Mouse (Mus musculus): Measurements from ENCODE around the gene Exosc6.
"Not testable (repeated sequence)": the region's sequence is repeated elsewhere in the genome, so short reads cannot be mapped to it uniquely, and the experiment has no call there.

Gene Exosc6

DNA sequence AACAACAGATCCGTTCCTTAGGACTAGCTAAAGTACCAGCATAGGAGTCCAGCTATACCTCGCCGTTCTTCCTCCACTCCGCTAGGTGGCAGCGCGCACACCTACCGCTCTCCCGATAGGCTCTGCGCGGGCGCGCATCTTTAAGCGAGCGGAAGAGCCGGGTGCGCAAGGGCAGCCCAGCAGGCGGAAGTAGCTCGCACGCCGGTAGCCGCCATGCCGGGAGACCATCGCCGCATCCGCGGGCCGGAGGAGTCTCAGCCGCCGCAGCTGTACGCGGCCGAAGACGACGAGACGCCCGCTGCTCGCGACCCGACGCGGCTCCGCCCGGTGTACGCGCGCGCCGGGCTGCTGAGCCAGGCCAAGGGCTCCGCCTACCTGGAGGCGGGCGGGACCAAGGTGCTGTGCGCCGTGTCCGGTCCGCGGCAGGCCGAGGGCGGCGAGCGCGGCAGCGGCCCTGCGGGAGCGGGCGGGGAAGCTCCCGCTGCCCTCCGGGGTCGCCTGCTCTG lies at the start of gene Exosc6:
Gene Exosc6 (plus strand): TSS at position 182 of the 506 bp plus-strand sequence.
- in situ Hi-C loops (cut with MboI; ENCODE audit: low pct_unique_long_range_greater_than_20kb in 1 of 2, low sequenced_read_pairs in 2 of 2, unreplicated experiment in 1 of 2): no loop called here

DNA sequence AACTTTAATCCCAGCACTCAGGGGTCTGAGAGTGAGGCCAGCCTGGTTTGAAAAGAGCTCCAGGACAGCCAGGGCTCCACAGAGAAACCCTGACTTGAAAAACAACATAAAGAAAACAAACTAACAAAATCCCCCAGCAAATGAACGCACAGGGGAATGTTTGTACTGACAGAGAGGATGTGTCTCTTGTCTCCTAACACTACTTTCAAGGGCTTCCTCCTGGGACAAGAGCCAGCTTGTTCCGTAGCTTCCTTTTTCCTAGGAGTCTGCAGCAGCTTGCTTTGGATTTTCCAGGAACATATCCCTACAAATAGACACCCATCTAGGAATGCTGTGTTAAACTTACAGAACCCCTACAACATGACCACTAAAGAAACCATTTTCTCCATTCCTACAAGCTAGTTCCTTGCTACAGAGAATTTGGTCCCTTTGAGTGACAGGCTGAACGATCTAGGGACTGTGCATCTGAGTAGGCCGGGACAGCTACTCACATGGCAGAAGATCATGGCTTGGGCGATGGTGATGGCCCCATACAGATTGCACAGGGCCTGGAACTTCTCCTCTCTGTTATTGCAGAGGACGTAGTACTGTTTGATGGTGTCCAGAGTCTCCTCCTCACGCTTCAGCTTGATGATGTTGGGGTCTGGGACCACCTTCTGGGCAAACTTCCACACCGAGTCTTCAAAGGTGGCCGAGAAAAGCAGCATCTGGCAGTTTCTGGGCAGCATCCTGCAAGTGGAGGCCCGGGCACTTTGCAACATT lies 45.7 kb upstream of the Exosc6 start:
- in situ Hi-C loops (cut with MboI; ENCODE audit: low pct_unique_long_range_greater_than_20kb in 1 of 2, low sequenced_read_pairs in 2 of 2, unreplicated experiment in 1 of 2): not testable (repeated sequence)

DNA sequence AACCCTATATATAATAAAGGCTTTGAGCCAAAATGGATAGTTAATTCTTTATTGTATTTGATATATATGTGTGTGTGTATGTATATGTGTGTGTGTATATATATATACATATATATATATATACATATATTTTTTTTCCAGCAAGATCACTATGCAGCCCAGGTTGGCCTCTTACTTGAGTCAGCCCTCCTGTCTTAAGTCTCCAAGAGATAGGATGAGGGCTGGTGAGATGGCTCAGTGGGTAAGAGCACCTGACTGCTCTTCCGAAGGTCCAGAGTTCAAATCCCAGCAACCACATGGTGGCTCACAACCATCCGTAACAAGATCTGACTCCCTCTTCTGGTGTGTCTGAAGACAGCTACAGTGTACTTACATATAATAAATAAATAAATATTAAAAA lies 29.5 kb upstream of the Exosc6 start:
- in situ Hi-C loops (cut with MboI; ENCODE audit: low pct_unique_long_range_greater_than_20kb in 1 of 2, low sequenced_read_pairs in 2 of 2, unreplicated experiment in 1 of 2): not testable (repeated sequence)

- in situ Hi-C loops (cut with MboI; ENCODE audit: low pct_unique_long_range_greater_than_20kb in 1 of 2, low sequenced_read_pairs in 2 of 2, unreplicated experiment in 1 of 2): no loop called here
Measured at GRCm38 (mm10) chr8:111027391-111027937, 28.7 kb upstream of the Exosc6 start.

- in situ Hi-C loops (cut with MboI; ENCODE audit: low pct_unique_long_range_greater_than_20kb in 1 of 2, low sequenced_read_pairs in 2 of 2, unreplicated experiment in 1 of 2): no loop called here
Measured at GRCm38 (mm10) chr8:111029589-111029988, 26.6 kb upstream of the Exosc6 start.

DNA sequence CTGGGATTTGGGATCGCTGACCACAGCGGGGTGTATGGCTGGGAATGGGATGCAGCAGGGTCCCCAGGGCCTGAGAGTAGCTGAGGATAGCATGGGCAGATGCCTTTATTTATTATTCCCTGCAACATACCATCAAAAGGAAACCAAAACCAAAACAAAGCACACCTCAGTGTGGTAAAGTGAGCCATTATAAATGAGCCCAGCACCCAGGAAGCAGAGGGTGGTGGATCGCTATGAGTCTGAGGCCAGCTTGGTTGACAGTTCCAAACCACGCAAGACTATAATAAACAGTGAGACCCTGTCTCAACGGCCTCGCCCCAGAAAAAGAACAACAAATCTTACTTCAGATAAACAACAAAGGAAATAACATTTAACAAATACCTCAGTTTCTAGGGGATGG lies 26.1 kb upstream of the Exosc6 start:
- in situ Hi-C loops (cut with MboI; ENCODE audit: low pct_unique_long_range_greater_than_20kb in 1 of 2, low sequenced_read_pairs in 2 of 2, unreplicated experiment in 1 of 2): no loop called here

DNA sequence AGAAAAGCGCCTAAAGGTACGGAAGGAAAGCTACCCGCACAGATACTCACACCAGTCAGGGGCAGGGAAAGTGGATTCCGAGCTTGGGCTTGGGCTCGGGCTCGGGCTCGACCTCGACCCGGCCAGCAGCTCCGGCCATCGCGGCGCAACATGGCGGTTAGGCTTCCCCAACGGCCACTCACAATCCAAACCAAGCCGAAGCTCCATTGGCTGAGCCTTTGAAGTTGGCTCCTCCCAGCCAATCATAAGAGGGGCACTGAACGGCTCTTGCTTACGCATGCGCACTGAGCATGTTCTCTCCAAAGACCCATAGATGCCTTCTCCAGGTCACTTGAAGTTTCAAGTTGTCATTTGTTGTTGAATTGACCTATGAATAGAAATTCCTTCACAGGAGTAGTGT lies 24.6 kb upstream of the Exosc6 start, which contains the start of gene Ddx19b:
Gene Ddx19b (minus strand): TSS at position 180 of the 400 bp plus-strand sequence.
- in situ Hi-C loops (cut with MboI; ENCODE audit: low pct_unique_long_range_greater_than_20kb in 1 of 2, low sequenced_read_pairs in 2 of 2, unreplicated experiment in 1 of 2): no loop called here

GRCm38 (mm10) chr8:111032916-111033315 lies 23.2 kb upstream of the Exosc6 start, which contains the start of gene Aars:
Gene Aars (plus strand): TSS chr8:111033144.
- in situ Hi-C loops (cut with MboI; ENCODE audit: low pct_unique_long_range_greater_than_20kb in 1 of 2, low sequenced_read_pairs in 2 of 2, unreplicated experiment in 1 of 2): no loop called here

- in situ Hi-C loops (cut with MboI; ENCODE audit: low pct_unique_long_range_greater_than_20kb in 1 of 2, low sequenced_read_pairs in 2 of 2, unreplicated experiment in 1 of 2): no loop called here
Measured at GRCm38 (mm10) chr8:111033482-111034215, 22.5 kb upstream of the Exosc6 start.

- in situ Hi-C loops (cut with MboI; ENCODE audit: low pct_unique_long_range_greater_than_20kb in 1 of 2, low sequenced_read_pairs in 2 of 2, unreplicated experiment in 1 of 2): no loop called here
Measured at GRCm38 (mm10) chr8:111034276-111034675, 21.9 kb upstream of the Exosc6 start.

GRCm38 (mm10) chr8:111036591-111036990 lies 19.5 kb upstream of the Exosc6 start:
- in situ Hi-C loops (cut with MboI; ENCODE audit: low pct_unique_long_range_greater_than_20kb in 1 of 2, low sequenced_read_pairs in 2 of 2, unreplicated experiment in 1 of 2): no loop called here

DNA sequence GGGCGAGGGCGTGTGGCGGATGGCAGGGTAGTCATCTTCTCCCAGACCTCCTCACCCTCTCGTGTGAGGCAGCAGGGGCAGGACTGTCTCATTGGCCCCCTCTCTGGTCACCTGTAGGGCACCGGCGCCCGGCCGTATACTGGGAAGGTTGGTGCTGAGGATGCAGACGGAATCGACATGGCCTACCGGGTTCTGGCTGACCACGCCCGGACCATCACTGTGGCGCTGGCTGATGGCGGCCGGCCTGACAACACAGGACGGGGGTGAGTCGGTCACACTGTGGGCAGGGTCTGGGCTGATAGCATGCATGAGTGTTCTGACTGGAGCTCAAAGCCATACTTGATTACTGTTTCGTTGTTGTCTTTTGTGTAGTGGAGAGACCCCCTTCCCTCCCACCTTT lies 13.6 kb upstream of the Exosc6 start:
- in situ Hi-C loops (cut with MboI; ENCODE audit: low pct_unique_long_range_greater_than_20kb in 1 of 2, low sequenced_read_pairs in 2 of 2, unreplicated experiment in 1 of 2): loop anchor here (10.0 kb wide), 2 partner anchors 58 to 228 kb away; no protein-coding TSS in a partner anchor

DNA sequence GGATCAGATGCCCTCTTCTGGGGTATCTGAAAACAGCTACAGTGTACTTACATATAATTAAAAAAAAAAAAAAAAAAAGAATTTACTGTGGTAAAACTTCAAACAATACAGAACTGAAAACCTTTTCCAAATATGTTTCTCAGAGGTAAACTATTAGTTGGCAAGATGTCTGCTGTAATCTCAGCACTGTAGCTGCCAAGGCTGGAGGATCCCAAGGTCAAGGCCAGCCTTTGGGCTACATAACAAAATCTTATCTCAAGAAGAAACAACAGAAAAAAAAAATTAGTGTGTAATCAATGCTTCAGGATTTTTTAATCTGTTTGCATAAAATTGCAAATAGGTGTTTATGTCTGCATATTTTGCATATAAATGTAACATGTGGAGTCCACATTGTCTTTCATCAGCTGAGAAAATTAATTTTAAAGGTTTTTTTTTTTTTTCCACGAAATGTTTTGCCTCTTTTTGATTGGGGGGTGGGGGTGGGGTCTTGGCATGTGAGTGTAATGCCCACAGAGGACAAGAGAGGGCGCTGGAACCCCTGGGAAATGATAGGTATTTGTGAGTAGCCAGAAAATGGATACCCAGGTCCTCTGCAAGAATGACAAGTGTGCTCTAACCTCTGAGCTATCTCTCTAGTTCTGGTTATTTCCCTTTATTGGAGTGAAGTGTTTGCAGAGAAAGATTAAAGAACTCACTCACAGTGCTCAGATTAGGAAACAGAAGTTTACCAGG lies 12.0 kb upstream of the Exosc6 start:
- in situ Hi-C loops (cut with MboI; ENCODE audit: low pct_unique_long_range_greater_than_20kb in 1 of 2, low sequenced_read_pairs in 2 of 2, unreplicated experiment in 1 of 2): loop anchor here (10.0 kb wide), 2 partner anchors 59 to 229 kb away; no protein-coding TSS in a partner anchor

DNA sequence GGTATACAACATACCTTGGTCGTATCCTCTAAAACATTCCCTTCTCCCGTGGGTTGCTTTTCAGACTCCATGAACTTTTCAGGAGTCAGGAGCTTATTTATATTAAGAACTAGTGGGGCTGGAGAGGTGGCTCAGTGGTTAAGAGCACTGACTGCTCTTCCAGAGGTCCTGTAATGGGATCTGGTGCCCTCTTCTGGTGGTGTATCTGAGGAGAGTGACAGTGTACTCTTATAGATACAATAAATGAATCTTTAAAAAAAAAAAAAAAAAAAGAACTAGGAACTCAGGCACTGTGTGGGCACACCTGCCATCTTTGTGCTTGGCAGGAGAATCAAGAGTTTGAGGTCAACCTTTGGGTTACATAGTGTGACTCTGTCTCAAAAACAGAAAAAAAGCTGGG lies 7.4 kb upstream of the Exosc6 start:
- in situ Hi-C loops (cut with MboI; ENCODE audit: low pct_unique_long_range_greater_than_20kb in 1 of 2, low sequenced_read_pairs in 2 of 2, unreplicated experiment in 1 of 2): loop anchor here (5.0 to 10.0 kb wide), 3 partner anchors 64 to 234 kb away; no protein-coding TSS in a partner anchor

GRCm38 (mm10) chr8:111049106-111049505 lies 7.0 kb upstream of the Exosc6 start:
- in situ Hi-C loops (cut with MboI; ENCODE audit: low pct_unique_long_range_greater_than_20kb in 1 of 2, low sequenced_read_pairs in 2 of 2, unreplicated experiment in 1 of 2): loop anchor here (5.0 to 10.0 kb wide), 3 partner anchors 64 to 234 kb away; no protein-coding TSS in a partner anchor

DNA sequence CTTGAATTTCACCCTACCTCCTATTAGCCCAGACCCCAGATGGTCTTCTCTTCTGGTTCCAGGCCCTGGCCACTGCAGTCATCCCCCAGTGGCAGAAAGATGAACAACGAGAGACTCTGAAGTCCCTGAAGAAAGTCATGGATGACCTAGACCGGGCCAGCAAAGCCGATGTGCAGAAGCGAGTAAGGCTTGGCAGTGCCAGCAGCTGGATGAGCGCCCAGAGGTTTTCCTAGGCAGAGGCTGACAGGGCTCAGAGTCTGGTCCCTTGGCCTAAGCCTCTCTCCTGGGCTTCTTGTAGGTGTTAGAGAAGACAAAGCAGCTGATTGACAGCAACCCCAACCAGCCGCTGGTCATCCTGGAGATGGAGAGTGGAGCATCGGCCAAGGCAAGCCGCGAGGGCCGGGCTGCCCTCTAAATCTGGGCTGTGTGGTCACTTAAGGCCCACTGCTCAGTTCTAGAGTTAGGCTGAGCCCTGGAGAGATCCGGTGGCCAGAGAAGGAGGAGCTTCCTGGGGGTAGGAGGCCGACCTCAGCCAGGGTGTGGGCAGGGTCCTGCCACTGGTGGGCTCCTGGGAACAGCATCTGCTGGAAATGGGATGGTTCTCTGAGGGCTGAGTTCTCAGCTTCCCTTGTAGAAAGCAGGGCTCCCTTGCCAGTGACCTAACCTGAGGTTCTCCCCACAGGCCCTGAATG lies 2.2 kb upstream of the Exosc6 start:
- in situ Hi-C loops (cut with MboI; ENCODE audit: low pct_unique_long_range_greater_than_20kb in 1 of 2, low sequenced_read_pairs in 2 of 2, unreplicated experiment in 1 of 2): no loop called here

- in situ Hi-C loops (cut with MboI; ENCODE audit: low pct_unique_long_range_greater_than_20kb in 1 of 2, low sequenced_read_pairs in 2 of 2, unreplicated experiment in 1 of 2): no loop called here
Measured at GRCm38 (mm10) chr8:111055031-111055634, 1.0 kb upstream of the Exosc6 start.
